Mouse (Mus musculus): ENCODE measurements around the gene Cnnm3.

Cnnm3 gene

GRCm38 (mm10) chr1:36538727-36539126 is 27.1 kb downstream of the Cnnm3 start:
- DNase-seq: no peak

GRCm38 (mm10) chr1:36539186-36539585 is 27.5 kb downstream of the Cnnm3 start, which contains the start of gene Gm42417:
TSS of gene Gm42417 (minus strand) at chr1:36539429.
- no peak for DNase-seq

GRCm38 (mm10) chr1:36540132-36540531 is 28.5 kb downstream of the Cnnm3 start:
- DNase-seq: no peak

GRCm38 (mm10) chr1:36540807-36541206 is 29.1 kb downstream of the Cnnm3 start:
- DNase-seq: no peak

GRCm38 (mm10) chr1:36541844-36542243 is 30.2 kb downstream of the Cnnm3 start:
- peak; percentile 78 for DNase-seq

DNA sequence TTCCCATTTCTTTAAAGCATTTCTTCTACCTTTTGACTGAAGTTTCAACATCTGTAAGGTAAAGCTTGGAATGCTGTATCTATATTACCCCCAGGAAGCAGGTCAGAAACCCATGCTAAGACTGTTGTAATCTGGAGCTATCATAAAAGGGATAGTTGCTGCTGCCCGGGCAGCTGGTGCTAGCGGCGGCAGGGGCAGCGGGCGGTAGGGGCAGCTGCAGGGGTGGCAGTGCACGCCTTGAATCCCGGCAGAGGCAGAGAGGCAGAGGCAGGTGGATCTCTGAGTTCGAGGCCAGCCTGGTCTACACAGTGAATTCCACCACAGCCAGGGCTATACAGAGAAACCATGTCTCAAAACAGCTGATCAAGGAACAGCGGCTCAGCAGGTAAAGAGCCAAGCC is 31.3 kb downstream of the Cnnm3 start:
- no peak for DNase-seq

GRCm38 (mm10) chr1:36545382-36545781 is 33.7 kb downstream of the Cnnm3 start:
- DNase-seq: no peak

DNA sequence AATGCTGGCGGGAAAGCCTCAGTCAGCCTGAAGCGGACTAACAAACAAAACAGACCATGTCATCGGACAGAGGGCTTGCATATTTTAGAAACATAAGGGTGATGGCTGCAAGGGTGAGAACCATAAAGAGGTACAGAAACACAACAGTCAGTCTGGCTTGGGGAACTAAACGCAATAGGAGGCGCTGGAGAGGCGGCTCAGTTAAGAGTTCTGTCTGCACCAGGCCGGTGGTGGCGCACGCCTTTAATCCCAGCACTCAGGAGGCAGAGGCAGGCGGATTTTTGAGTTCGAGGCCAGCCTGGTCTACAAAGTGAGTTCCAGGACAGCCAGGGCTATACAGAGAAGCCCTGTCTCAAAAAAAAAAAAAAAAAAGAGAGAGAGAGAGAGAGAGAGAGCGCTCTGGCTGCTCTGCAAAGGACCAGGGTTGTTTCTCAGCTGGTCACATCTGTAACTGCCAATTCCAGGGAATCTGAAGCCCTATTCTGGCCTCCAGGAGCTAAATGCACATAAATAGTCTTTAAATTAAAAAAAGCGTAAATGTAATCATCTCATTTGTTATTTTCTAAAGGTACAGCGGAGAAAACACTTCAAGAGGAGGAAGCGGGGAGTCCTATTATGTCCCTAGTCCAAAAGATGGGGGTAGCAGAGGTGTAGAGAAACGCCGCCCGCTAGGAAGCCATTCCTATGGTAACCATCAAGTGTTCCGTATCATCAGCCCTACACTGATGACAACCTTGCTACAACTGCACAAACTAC is 34.4 kb downstream of the Cnnm3 start:
- DNase-seq: peak; percentile 46

GRCm38 (mm10) chr1:36546888-36547471 is 35.3 kb downstream of the Cnnm3 start, which contains the start of gene Ankrd39:
TSS of gene Ankrd39 (minus strand) at chr1:36547445.
- DNase-seq: peak; percentile 99

GRCm38 (mm10) chr1:36547981-36548598 is 36.4 kb downstream of the Cnnm3 start:
- DNase-seq: peak; percentile 67

DNA sequence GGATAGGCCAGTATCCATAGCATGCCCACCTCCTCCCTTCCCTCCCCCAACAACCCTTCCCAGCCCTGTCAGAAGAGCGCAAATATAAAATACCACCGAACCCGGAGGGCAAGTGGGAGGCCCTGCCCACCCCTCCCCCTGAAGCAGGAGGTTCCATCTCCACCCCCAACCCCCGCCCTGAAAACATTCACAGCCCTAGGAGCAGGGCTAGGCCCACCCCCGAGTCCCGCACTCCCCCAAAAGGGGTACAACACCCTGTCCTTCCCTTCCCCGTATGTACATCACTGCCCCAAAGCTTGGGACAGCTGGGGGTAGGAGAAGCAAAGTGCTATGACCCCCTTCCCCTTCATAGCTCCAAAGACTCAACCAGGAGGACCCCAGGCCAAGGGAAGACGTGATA is 37.1 kb downstream of the Cnnm3 start:
- DNase-seq: peak; percentile 34

DNA sequence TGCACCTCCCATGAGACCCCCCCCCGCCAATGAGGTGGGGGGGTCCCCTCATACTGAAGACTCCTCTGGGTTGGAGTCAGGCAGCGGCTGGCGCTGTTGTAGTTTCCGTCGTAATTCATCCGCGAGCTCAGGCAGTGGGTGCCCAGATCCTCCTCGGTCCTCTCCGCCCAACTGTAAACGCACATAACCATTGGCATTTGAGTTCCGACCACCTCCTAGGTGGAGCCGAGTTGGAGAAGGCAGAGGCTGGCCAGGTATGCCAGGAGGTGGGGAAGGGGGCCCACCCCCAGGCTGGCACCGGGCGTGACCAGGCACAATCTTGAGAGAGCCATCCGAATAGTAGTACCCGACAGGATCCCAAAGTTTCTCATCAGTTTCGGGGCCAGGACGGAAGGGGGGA is 37.8 kb downstream of the Cnnm3 start:
- DNase-seq: peak; percentile 56

DNA sequence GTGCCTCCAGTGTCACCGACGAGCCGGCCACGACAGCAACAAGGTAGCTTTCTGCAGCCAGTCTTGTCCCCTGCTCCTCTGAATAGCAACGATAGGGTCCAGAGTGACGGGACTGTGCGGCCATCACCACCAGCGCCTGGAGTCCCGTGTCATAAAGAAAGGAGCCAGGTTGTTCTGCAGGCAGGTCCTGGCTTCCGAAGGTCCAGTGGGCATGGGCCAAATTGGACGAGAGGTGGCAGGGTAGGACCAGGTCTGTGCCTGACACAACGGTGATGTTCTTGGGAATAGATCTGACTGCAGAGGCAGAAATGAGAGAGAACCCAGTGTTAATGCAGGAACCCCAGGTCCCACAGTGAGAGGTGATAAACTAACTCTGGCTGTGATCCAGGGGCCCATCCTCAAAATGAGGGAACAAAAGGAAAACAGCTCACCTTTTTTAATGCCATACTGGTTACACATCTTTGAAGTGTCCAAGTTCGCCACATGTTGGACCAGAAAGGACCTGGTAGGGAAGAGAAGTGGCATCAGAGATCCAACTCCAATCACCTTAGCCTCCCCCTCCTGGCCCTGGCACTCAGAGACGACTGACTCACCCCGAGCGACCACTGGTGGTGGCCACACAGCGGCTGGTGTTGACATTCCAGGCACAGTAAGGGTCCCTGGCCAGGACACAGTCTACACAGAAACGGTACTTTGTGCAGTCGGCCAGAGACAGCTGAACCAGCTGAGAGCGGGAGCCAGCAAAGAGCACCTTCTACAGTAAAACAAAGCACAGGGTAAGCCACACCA is 38.6 kb downstream of the Cnnm3 start:
- DNase-seq: peak; percentile 70

DNA sequence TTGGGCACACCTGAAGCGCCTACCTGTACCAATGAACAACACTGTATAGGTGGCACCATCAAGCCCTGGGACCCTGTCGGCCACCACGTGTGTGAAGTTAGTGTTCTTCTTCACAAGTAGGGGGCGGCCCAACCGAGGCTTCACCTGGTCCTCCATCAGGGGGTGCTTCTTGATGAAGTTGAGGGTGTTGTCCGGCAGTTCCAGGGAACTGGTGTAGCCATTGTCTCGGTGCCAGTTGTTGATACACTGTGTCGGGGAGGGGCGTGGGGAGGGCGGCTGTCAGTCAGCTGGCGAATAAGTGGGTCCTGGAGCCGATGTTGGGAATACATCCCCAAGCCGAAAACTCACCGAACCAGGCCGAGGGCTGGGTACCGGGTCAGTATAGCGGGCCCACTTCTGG is 40.2 kb downstream of the Cnnm3 start:
- DNase-seq: peak; percentile 66

GRCm38 (mm10) chr1:36552506-36552905 is 40.8 kb downstream of the Cnnm3 start:
- peak; percentile 91 for DNase-seq

- peak; percentile 50 for DNase-seq
Measured at GRCm38 (mm10) chr1:36554633-36555399, 43.1 kb downstream of the Cnnm3 start.

GRCm38 (mm10) chr1:36555798-36556395 is 44.2 kb downstream of the Cnnm3 start:
- peak; percentile 75 for DNase-seq

- DNase-seq: peak; percentile 90
Measured at GRCm38 (mm10) chr1:36556553-36557456, 45.1 kb downstream of the Cnnm3 start.

GRCm38 (mm10) chr1:36557457-36558011 is 45.9 kb downstream of the Cnnm3 start:
- no peak for DNase-seq

Measured in cerebellum, adult 11-12 months (tissue).